Mouse (Mus musculus) Muller cell, postnatal 12 days (primary cell): Measurements from ENCODE around the gene Rnf114.
A peak's percentile ranks its signal among the peaks of the same experiment; 100 is the strongest.

Experiments
- DNase-seq: peaks from one replicate; pipeline ENCODE4 v3.0.0-alpha.2; 2015; ENCODE audit errors: inconsistent ontology term

The Rnf114 gene

DNA sequence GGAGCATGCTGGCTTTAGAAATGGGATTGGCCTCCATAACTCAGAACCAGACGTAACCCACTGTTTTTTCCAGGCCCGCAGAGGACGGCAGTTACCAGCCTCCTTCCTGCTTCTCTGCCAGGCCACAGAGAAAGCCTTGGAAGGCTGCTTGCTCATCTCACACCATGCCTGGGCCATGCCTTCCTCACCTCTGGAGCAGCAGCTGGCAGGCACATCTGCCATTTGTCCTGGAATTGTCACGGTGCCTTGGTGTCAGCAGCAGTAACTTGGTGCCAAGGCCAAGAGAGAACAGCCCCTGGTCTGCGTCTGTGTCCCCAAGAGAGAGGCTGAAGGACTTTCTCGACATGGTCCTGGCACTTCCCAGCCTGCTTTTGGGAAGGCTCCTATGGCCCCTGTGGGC lies 18.2 kb upstream of the Rnf114 start:
- no peak for DNase-seq

DNA sequence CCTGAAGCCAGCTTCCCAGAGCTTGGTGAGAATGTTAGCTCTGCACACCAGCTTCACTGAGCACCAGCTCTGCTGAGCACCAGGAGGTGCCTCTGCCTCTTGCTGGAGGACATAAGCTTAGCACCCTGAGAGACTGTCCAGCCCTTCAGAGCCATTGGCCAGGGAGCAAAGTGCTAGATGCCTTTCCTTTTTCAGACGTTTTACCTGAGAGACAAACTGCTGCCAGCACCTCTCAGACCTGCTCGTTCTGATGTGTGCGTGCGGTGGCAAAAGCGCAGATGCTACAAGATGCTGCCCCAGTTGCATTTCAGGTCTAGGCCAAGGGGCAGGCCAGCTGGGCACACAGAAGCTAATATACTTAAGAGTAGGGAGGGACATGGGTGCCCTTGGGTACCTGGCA lies 16.8 kb upstream of the Rnf114 start:
- no peak for DNase-seq

DNA sequence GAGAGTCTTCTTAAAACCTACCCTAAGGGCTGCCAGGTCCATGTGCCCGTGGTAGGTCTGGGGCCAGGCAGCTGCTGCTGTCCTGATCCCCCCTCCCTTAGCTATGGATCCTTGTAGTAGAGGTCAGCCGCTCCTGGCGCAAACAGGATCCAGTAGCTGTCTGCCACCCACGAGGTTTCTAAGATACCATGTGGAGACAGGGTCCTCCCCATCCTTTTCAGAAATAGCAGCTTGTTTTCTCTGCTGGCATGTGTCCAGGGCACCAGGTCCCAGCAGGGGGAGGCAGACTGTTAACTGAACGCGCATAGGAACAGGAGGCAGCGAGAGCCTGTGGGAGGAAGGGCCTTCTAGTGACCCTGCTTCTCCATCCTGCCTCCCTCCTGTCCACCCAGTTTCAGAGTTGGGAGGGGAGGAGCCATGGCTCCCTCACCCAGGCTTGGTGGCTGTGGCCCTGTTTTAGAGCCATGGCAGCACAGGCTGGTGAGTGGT lies 16.2 kb upstream of the Rnf114 start:
- peak; percentile 85 for DNase-seq

DNA sequence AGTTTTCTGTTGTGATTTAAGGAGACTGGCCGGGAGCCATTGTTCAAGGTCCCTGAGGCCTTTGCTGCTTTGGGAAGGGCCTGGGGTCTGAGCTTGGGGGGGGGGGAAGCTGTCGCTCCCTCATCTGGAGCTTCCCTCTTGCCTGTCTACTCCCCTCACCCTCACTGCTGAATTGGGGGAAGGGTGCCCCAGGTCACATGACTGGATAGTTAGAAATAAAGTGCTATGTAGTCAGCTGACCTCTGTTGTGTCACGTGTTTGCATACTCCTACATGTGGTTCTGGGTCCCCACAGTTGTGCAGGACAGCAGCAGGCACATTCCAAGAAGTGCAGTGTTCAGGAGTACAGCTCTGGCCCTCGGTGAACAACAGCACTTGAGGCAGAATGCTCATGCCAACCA lies 15.7 kb upstream of the Rnf114 start:
- no peak for DNase-seq

DNA sequence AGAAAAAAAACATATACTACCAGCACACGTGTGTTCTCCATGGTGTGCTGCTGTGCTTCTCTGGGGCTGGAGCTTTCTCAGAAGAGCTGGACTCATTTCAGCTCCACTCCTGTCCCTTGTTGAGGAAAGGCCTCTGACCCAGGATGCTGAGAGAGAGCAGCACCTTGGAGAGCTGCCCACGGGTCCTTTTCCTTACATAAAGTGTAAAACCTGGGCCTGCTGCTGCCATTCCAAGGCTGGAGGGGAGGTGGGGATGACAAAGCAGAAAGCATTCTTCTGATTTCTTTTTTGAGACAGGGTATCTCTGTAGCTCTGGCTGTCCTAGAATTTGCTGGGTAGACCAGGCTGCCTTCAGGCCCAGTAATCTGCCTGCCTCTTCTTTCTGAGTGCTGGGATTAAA lies 14.3 kb upstream of the Rnf114 start:
- DNase-seq, result no peak

DNA sequence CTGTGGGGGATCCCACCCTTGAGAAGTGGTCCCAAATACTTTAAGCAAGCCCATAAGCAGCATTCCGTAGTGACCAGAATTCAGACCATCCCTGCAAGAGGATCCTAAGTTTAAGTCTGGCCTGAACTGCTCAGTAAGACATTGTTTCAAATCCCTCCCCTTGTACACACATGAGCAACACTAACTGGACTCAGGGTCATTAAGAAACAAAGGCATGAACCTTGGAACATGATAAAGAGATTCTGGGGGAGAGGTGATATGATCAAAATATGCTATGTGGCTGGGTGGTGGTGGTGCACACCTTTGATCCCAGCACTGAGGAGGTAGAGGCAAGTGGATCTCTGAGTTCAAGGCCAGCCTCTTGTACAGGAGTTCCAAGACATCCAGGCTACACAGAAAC lies 12.9 kb upstream of the Rnf114 start:
- no peak for DNase-seq

DNA sequence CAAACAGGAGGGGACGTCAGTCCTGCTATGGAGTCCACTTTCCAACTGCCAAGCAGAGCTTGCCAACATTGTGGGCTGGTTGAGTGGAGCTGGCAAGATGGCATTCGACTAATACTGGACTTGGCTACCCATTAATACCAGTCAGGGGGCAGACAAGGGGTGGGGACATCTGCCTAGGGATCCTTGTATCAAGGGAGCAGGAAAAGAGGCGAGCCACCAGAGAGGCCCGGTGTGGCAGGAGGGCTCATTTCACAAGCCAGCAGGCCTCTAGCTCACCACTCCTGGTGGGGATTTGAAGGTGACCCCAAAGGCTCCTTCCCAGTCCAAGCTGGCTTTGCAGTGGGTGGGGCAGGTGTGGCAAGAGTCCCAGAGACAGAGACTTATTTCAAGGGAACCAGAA lies 9.8 kb upstream of the Rnf114 start:
- peak; percentile 35 for DNase-seq

DNA sequence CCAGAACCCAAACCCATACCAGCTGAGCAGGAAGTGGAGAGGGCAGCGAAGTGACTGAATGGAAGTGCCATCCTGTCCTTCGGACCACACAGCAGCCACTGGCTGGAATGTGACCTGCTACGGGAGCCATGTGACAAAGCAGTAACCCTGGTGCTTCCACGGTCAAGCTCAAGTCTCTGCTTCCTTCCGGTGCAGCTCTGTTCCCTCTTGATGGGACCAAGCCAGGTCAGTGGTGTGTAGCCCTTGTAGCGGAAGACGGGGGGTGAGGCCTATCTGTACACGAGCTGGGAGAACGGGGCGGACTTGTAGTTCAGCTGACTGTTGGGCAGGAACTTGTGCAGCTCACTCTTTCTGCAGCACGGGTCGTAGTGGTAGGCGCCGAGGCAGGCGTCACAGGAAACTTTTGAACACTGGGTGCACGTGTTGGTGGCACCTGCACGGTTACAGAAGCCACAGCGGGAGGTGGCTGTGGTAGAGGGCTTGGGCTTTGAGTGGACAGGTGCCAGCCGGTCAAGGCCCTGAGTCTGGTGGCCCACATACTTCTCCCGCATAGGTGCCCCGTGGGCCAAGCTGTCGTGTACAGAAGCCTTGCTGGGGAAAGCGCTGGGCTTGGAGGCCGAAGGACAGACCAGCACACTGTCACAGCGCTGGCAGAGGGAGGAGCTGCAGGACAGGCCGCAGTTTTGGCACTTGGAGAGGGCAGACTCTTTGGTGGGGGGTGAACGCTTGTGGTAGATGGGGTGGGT lies 9.2 kb upstream of the Rnf114 start:
- DNase-seq, result no peak

DNA sequence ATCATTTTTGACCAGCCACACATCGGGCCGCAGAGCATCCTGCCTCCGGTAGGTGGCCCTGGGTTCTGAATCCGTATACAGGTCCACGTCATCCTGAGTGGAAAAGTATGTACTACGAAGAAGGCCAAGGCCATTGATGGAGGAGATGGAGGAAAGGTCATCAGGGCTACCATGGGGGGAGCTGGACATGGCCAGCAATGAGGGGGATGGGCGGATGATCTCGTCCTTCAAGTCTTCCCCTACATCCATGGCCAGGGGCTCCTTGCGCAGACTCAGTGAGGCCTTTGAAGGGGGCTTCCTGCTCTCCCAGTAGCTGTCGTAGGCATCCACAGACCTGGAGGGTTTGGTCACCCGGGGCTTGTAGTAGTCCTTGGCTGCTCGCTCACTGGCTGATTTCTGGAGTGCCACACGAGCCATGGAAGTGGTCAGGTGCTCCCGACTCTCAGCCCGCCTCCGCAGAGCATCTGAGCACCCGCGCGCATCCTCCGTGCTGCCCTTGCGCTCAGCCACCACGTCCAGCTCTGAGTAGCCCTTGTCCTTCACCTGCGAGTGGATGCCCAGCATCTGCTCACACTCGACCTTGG lies 8.5 kb upstream of the Rnf114 start:
- no peak for DNase-seq

DNA sequence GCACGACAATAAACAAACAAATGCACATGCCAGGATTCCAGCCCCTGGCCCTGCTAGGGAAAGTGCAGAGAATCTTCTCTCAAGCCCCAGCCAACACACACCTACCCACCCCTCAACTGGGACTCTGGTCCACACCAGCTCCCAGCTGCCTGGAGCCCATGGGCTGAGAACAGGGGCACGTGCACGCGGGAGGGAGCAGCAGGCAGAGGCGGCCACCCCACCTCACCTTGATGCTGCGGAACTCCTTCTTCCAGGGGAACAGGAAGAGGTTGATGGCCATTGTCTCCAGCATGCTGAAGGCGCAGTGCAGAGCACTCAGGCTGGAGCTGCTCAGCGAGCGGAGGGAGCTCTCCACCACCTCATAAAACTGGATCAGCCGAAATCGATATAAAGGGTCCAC lies 7.5 kb upstream of the Rnf114 start:
- DNase-seq, result no peak

DNA sequence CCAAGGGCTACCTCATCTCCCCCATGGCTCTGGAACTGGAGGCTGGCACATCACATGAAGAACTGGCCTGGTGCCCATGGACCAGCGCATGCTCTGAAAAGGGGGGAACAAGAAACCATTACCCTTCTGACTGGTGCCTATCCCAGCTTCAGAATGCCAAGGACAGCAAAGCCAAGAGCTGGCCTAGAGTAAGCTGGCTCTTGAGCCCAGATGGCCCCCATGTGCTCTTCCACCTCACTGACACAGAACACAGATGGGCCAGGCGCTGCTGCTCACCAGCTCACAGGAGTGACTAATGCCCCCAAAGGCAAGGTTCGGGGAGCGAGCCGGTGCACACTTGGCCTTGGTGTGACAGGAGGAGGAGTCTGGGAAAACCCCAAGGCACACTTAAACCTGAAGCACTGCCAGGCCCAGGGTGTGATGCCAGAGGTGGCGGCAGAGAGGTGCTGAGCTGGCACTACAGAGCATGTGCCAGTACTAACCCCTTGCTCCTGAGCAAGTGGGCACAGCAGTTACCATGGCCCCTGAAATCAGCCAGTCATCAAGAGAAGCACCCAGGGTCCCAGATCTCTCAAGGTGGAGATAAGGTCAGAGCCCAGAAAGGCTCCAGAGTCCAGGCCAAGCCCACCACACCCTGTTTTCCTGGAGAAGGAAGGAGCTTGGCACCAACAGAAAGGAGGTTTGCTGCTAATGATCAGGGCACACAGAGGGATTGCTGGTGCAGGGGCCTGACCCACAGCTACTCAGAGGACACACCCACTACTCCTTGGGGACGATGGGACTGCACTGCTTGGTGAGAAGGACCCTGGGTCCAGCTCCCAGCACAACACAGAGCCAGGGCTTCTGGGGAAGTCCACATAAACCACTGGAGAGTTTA lies 6.7 kb upstream of the Rnf114 start:
- DNase-seq, result peak; percentile 93

DNA sequence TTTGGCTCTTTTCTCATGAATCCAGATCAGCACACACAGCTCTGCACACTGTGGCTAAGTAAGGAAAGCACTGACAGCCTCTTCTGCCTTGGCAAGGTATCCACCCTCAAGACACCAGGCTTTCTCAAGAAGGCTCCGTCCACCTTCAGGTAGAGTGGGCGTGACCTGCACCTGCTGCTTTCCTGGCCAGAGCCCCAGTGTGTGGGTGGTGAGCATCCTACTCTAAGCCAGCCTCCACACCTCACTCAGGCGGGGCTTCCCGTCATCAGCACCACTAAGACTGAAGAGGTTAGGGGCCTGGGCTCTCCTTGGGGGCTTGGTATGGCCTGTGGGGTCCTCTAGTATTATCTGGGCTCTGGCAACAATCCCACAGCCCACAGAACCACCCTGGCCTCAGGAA lies 5.9 kb upstream of the Rnf114 start:
- no peak for DNase-seq

DNA sequence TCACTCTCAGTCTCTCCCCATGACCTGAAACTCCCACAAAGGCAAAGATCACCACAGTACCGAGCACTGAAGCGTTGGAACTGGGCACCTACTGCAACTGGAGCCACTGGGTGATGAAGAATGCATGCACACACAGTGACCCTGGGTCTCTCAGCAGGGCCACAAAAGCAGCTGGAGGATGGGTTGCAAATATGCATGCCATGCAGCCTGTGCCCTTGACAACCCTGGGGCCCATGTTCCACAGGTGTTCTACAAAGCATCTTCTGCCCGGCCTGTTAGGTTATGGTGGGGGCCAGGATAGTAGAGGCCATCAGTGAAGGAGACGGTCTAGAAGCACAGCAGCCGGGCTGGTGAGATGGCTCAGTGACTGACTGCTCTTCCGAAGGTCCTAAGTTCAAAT lies 4.9 kb upstream of the Rnf114 start:
- DNase-seq, result no peak

DNA sequence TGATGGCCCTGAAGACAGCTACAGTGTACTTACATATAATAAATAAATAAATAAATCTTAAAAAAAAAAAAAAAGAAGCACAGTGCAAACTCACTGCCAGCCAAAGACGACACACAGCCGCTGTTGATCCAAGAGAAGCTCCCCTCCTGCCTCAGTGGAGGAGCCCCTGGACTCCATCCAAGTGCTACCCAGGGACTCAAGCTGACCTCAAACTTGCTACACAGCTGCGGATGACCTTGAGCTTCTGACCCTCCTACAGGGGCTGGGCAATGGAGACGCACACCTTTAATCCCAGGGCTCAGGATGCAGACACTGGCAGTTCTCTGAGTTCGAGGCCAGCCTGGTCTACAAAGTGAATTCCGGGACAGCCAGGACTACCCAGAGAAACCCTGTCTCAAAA lies 4.5 kb upstream of the Rnf114 start:
- DNase-seq, result no peak

DNA sequence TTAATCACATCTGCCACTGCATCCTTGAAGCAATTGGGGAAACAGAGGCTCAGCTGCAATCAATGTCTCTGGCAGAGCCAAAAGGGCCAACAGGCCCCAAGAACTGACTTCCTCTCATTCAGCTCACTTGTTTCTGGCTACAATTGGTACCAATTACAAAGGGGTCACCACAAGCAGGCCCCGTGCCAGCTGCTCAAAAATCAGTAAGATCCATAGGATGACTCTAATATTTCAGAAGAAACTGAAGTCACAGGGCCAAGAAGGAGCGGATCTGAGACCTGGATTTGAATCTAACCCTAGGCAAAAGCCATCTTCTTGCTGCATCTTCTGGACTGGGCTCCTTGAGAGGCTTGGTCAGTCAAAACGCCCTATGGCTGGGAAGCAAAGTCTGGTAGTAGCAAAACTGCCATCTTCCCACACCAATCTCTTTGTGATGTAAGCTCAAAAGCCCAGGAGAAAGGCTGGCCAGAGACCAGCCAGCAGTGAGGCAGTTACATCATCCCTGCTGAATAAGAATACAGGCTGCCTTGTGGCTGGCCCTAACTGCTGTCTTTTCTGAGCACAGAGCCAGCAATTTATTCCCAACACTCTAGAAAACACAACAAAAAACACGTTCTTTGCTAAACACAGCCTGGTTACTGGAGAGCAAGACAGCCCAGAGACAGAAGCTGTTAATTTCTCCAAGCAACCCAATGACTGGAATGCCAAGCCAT lies 1.5 kb upstream of the Rnf114 start:
- DNase-seq, result peak; percentile 75

DNA sequence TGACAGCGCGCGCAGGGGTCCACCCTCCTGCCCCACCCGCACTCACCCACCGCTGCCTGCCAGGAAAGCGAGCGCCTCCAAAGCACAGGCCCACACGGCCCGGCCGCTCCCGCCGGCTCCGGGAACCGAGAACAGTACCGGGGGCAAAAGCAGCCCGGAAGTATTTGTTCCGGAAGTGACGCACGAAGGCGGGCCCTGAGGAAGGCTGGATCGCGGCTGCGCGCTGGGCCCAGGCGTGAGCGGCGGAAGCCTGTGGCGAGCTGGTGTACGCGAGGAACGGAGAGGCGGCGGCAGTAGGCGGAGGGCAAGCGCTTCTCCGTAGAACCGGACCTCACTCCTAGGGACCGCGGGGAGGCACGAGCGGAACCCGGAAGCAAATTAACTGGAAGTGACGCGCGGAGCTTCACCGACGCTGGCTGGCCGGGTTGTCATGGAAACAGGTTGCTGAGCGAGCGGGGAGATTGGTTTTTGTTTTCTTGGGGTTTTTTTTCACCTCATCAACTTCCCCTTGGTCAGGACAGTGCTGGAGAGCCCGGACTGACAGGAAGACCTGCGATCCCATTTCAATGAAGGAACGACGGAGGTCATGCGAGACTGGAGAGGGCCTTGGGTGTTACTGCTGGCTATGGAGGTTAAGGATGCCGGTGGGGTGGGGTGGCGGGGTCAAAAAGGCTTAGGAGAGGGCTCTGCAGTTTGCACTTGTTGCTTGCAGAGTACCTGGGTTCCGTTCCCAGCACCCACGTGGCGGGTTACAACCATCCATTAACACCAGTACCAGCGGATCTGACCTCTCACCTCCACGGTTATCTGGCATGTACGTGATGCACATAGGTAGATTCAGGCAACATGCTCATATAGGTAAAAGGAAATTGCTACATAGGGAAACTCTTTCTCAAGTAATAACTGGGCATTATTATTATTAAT lies 530 bp downstream of the Rnf114 start, which contains the start of gene Spata2:
TSS of gene Spata2 (minus strand) at position 175 of the 924 bp plus-strand sequence.
- DNase-seq, result peak; percentile 92

DNA sequence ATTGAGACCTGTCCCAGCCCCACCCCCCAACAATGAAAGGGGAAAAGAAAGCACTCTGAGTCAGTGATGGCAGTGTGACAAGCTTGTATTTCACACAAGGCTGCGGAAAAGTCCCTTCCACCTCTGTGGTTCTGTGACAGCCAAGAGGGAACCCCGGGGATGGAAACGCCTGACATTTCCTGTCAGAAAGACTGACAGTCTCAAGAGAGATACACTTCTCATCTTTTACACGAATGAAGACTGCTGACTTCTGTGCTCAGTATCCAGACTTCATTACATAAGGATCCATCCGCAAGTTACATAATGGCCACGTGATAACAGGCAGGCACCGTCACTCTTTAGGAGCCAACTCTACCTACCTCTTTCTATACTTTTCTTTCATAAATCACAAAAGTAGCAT lies 4.0 kb downstream of the Rnf114 start:
- DNase-seq, result no peak

DNA sequence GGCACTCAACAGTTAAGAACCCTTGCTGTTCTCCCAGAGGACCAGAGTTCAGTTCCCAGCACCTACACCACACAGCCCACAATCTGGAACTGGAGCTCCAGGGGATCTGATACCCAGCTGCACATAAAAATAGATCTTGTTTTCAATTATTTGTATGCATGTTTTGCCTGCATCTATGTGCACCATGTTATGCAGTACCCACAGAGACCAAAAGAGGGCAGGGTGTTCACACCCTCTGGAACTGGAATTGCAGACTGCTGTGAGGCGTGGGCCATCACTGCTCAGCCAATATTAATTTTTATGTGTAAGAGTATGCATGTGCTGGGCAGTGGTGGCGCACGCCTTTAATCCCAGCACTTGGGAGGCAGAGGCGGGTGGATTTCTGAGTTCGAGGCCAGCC lies 4.8 kb downstream of the Rnf114 start:
- no peak for DNase-seq

DNA sequence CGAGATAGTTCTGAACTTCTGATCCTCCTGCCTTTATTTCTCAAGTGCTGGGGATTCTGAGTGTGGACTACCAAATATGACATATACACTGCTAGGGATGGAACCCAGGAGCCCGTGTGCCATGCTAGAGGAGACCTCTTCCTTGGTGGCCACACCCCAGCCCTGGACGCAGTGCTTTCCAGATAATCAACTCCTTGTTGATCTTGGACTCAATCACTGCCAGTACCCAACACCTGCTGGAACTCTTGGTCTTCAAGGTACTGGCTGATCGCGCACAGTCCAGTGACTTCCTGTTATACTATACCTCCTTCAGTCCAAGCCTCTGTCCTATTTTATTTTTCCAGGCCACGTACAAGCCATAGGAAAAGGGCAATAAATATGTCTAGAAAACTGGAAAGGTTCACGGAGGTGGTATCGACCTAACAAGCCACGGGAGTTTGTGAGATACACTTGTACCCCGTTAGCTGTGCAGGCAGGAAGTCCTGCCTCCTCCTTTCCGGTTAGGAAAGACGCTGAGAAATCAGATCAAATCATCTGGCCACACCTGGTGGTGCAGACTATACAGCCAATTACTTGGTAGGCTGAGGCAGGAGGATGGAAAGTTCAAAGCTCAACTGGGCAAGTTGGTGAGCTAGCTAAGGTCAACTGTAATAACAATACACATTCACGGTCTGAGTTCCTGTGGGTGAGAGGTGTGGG lies 10.3 kb downstream of the Rnf114 start:
- DNase-seq, result no peak

DNA sequence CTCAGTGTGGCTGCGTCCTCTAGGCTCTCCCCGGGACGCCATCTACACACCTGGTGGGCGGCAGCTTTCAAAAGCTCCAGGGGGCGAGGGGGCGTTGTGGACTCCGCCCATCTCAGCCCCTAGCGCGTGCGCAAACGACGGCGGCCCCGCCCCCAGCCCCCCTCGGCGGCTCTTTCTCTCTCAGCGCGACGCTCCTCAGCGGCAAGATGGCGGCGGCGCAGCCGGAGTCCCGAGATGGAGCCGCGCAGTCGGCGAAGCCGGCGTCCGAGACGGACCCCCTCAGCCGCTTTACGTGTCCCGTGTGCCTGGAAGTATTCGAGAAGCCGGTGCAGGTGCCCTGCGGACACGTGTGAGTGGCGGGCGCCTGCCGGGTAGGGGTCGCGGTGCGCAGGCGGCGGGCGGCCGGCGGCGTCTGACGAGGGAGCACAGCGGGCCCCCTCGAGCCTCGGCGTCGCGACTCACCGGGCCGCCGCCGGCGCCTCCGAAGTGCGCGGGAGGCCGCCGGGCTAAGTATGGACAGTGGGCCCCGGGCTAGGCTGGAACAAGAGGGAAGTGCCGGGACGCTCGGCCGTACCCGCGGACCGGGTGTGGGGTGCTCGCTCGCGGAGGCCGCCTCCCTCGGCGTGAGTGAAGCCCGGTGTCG lies 10.9 kb downstream of the Rnf114 start:
- DNase-seq, result peak; percentile 88
